Mouse (Mus musculus) intestine, embryonic 15.5 days (tissue): ENCODE data around the gene Hs2st1. TPM values are rescaled to one million over a fixed set of nuclear protein-coding genes. Genes with fewer than 3 reads are reported as not detected.
A peak's percentile ranks its signal among the peaks of the same experiment; 100 is the strongest.

Experiments used
- ATAC-seq: fragments of 200-750 bp; cut with Nextera tagmentation; 2 replicates; pipeline ENCODE4 v1.8.0; 2017; ENCODE audit warnings: moderate TSS enrichment, moderate library complexity
- H3K27ac ChIP-seq: fragments of 300-500 bp; sonication (generic); 2 replicates; pipeline ENCODE4 v1.5.1; 2015; ENCODE audit warnings: mild to moderate bottlenecking, inconsistent platforms
- H3K27me3 ChIP-seq: fragments of 300-500 bp; sonication (generic); replicated peaks from 2 replicates; pipeline ENCODE4 v1.6.1; 2015; ENCODE audit warnings: inconsistent platforms
- H3K36me3 ChIP-seq: fragments of 300-500 bp; sonication (generic); 2 replicates; pipeline ENCODE4 v1.6.1; 2015; ENCODE audit warnings: inconsistent platforms
- H3K4me1 ChIP-seq: fragments of 300-500 bp; sonication (generic); replicated peaks from 2 replicates; pipeline ENCODE4 v1.6.1; 2015; ENCODE audit warnings: inconsistent platforms
- H3K4me2 ChIP-seq: fragments of 300-500 bp; sonication (generic); replicated peaks from 2 replicates; pipeline ENCODE4 v1.6.1; 2015; ENCODE audit warnings: mild to moderate bottlenecking, inconsistent platforms
- H3K4me3 ChIP-seq: fragments of 300-500 bp; sonication (generic); replicated peaks from 2 replicates; pipeline ENCODE4 v1.5.1; 2015; ENCODE audit warnings: inconsistent platforms
- H3K9ac ChIP-seq: fragments of 300-500 bp; sonication (generic); 2 replicates; pipeline ENCODE4 v1.6.1; 2015; ENCODE audit warnings: inconsistent platforms
- H3K9me3 ChIP-seq: fragments of 300-500 bp; sonication (generic); 2 replicates; pipeline ENCODE4 v1.6.1; 2016; ENCODE audit warnings: inconsistent platforms
- WGBS: fragments of 180-500 bp; shearing (Covaris S2); methylation state at CpG from one replicate; pipeline ENCODE4 v1.1.7; 2015; 5-methylcytosine and 5-hydroxymethylcytosine counted together
- polyA plus RNA-seq: library from polyadenylated mRNA; unstranded; fragments of >200 nt; fragmentation: Nextera tagmentation; extraction: Ambion mirVana; gene quantifications from 2 replicates; pipeline ENCODE4 v1.2.1, GENCODE M21; 2015

Hs2st1 gene
- polyA plus RNA-seq, 1 experiment from 2014 or later = 10.3 TPM

DNA sequence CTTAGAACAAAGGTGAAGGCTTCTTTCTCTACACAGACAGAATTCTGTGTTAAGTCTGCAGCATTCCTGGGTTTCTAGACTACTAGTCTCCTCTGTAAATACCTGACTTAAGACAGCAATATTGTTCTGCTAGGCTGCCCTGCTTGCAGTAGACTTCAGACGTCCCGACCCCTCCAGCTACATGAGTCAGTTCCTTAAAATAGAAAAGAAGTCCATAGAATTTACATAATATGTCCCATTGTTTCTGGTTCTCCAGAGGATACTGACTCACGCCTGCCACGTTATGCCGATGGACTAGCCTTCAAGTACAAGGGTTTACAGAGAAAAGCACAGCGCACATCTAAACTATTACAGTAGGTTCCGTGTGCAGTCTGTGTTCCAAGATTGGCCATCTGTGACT lies 34.2 kb upstream of the Hs2st1 start:
- Histone ChIP-seq H3K27me3 (no peaks in the 10 kb centered on the region), H3K4me2 (no peak overlapping the region), H3K9me3 (no peaks in the 10 kb centered on the region), H3K9ac (no peak overlapping the region), H3K27ac (no peak overlapping the region), H3K4me3 (no peak overlapping the region), H3K36me3 (0 out of 2 replicates have a peak, but pooled peaks cover 4% of the 10 kb centered on the region), H3K4me1 (no peaks in the 10 kb centered on the region)
- no peak for ATAC-seq
- 63% methylated on average over 7 of the region's 7 CpGs for WGBS

DNA sequence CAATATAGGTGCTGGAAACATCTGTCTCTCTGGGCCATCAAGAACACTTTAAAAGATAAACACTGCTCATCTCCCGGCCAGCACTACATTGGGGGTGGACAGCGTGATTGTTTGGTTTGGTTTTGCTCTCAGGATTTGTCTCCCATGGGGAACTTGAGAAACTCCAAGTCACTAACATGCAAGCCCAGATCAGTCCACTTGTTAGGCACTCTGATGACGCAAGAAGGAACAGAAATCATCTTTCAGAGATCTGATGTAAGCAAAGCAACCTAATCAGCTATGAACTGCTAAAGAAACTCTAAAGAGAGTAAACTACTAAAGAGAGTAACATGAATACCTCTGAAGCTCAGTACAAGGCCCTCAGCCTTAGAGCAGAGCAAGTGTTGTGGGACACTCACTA lies 33.6 kb upstream of the Hs2st1 start:
- ATAC-seq = no peak
- Histone ChIP-seq H3K27me3 (no peaks in the 10 kb centered on the region), H3K9me3 (no peaks in the 10 kb centered on the region), H3K27ac (no peak overlapping the region), H3K36me3 (0 out of 2 replicates have a peak, but pooled peaks cover 4% of the 10 kb centered on the region), H3K4me1 (no peaks in the 10 kb centered on the region), H3K4me2 (no peak overlapping the region), H3K4me3 (no peak overlapping the region), H3K9ac (no peak overlapping the region)
- 50% methylated on average over 3 of the region's 3 CpGs for WGBS

DNA sequence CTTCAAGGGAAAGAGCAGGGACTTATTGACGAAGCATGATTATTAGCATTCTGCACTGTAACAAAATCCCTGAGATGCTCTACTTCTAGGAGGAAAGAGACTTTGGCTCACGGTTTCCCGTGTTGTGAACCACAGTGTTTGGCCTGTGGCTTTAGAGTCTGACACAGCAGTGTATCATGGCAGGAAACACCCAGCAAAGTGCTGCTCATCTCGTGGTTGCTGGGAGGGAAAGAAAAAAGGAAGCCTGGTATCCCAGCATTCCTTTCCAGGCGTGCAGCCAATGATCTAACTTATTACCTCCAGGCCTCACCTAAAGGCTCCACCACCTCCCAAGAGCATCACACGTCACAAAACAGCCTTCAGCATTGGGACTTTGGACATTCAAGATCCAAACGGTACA lies 32.8 kb upstream of the Hs2st1 start:
- H3K4me1 ChIP-seq = no peaks in the 10 kb centered on the region
- no peak for ATAC-seq
- WGBS = 71% methylated on average over 7 of the region's 7 CpGs
- H3K9me3 ChIP-seq = no peaks in the 10 kb centered on the region
- no peak overlapping the region for H3K4me2 ChIP-seq
- H3K9ac ChIP-seq = no peak overlapping the region
- no peaks in the 10 kb centered on the region for H3K27me3 ChIP-seq
- no peak overlapping the region for H3K27ac ChIP-seq
- no peak overlapping the region for H3K4me3 ChIP-seq
- H3K36me3 ChIP-seq = 0 out of 2 replicates have a peak, but pooled peaks cover 4% of the 10 kb centered on the region

DNA sequence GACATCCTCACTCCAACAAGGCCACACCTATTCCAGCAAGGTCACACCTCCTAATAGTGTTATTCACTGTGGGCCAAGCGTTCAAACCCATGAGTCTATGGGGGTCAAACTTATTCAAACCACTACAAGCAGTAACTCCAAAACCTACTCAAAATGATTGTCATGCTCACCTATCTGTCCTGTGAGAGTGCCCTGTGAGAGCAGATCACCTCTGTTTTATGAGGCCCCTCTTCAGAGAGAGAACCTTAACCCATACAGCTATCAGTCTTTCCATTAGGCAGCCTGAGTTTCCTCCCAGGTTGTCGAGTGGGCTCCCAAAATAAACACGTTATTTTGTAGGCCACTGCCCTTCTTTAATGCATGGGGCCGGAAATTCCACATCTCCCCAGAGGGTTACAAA lies 32.4 kb upstream of the Hs2st1 start:
- 0 out of 2 replicates have a peak, but pooled peaks cover 4% of the 10 kb centered on the region for H3K36me3 ChIP-seq
- H3K27me3 ChIP-seq = no peaks in the 10 kb centered on the region
- 64% methylated on average over 4 of the region's 4 CpGs for WGBS
- H3K4me1 ChIP-seq = no peaks in the 10 kb centered on the region
- no peak for ATAC-seq
- no peak overlapping the region for H3K9ac ChIP-seq
- no peak overlapping the region for H3K27ac ChIP-seq
- H3K4me2 ChIP-seq = no peak overlapping the region
- no peak overlapping the region for H3K4me3 ChIP-seq
- H3K9me3 ChIP-seq = no peaks in the 10 kb centered on the region

DNA sequence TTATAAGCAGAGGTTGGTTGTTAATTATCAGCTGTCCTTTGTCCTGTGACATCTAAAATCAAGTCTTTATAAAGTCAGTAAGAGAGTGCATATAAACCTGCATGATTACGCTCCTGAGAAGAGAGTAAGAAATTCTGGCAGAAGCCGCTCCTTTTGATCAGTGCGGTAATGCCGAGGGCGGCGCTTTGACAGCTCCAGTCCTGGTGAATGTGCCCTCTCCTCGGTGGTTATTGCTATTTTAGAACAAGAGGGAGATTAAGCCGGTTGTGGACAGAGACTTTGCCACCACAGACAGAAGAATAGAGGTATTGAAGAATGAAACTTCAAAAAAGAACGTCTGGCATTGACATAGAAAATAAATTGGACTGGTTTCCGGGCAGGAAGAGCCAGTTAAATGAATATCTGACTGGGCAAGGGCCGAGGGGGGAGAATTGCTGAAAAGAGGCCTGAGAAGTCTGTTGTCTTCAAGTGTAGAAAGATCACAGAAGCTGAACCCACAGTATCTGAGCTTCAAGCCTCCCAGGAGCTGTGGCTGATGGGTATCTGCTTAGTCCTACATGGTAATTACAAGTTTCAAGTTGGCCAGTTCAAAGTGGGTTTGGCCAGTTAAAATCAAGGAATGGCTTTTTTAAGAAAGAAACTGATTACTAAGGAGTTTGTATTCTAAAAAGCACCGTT lies 27.9 kb upstream of the Hs2st1 start:
- no peak for ATAC-seq
- peaks cover 6% of the 10 kb centered on the region; the same call in 1 of the 2 replicates for H3K36me3 ChIP-seq

DNA sequence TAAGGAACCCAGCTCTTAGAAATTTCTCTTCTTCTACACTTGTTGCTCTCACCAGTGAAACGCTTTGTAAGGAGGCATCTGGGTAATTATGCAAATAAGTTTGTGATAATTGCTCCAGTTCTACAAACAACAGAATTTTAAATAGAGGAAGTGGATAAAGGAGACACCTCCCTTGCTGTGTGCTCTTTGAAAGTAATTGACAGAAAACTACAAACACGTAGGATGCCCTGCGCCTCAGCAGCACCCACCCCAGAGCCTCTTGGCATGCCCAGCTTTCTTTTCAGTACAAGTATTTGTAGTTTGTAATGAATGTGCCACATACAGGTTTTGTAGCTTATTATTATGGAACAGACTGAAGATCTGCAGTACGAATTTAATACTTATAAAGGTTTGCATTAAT lies 27.1 kb upstream of the Hs2st1 start:
- Histone ChIP-seq H3K4me1 (no peaks in the 10 kb centered on the region), H3K9me3 (no peaks in the 10 kb centered on the region), H3K27ac (no peak overlapping the region), H3K36me3 (peaks cover 6% of the 10 kb centered on the region; the same call in 1 of the 2 replicates), H3K4me3 (no peak overlapping the region), H3K27me3 (no peaks in the 10 kb centered on the region), H3K9ac (no peak overlapping the region), H3K4me2 (no peak overlapping the region)
- no peak for ATAC-seq
- 86% methylated on average over 4 of the region's 4 CpGs for WGBS

More for the DNA sequence above, 27.9 kb upstream of the Hs2st1 start:
- Histone ChIP-seq H3K4me1 (no peaks in the 10 kb centered on the region), H3K27me3 (no peaks in the 10 kb centered on the region), H3K4me2 (no peak overlapping the region), H3K27ac (no peak overlapping the region), H3K9me3 (no peaks in the 10 kb centered on the region), H3K9ac (no peak overlapping the region), H3K4me3 (no peak overlapping the region)
- 81% methylated on average over 12 of the region's 12 CpGs for WGBS

DNA sequence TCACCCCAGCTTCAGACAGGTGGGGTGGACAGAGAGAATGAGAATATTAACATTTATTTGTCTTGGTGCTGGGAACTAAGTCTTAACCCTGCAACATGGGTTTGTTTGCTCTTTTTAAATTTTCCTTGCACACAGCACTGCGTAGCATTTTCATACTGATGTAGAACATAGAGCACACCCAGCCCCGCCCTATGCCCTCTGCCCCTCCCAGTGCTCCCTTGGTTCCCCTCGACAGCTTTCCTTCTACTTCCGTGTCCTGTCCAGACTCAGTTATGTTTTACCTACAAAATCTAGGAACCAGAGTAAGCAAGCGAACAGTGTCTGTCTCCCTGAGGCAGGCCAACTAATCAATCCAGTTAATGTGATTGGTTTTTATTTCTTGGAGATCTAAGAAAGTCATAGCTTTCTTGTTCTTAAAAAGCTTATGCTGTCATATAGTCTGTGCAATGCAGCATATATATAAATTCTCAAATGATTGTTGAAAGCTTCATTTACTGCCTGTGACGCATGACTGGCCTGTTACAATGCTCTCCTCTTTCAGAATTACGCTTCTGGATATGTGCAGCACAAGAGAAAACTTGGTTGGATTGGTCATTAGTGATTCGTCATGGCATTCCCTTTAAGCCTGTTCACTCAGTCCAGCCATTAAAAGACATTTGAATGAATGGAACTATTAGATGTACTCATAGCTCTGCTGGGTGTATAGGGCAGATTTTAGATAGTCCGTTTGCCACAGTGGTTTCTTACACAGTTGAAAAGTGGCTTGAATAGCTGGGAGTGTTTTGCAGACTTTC lies 23.2 kb upstream of the Hs2st1 start:
- no peak overlapping the region for H3K9ac ChIP-seq
- no peaks in the 10 kb centered on the region for H3K27me3 ChIP-seq
- ATAC-seq = peak; percentile 78
- no peak overlapping the region for H3K27ac ChIP-seq
- H3K4me3 ChIP-seq = no peak overlapping the region
- H3K36me3 ChIP-seq = peaks cover 2% of the 10 kb centered on the region; the same call in 1 of the 2 replicates
- WGBS = 76% methylated on average over 9 of the region's 9 CpGs
- H3K4me2 ChIP-seq = no peak overlapping the region
- H3K9me3 ChIP-seq = no peaks in the 10 kb centered on the region
- no peaks in the 10 kb centered on the region for H3K4me1 ChIP-seq

DNA sequence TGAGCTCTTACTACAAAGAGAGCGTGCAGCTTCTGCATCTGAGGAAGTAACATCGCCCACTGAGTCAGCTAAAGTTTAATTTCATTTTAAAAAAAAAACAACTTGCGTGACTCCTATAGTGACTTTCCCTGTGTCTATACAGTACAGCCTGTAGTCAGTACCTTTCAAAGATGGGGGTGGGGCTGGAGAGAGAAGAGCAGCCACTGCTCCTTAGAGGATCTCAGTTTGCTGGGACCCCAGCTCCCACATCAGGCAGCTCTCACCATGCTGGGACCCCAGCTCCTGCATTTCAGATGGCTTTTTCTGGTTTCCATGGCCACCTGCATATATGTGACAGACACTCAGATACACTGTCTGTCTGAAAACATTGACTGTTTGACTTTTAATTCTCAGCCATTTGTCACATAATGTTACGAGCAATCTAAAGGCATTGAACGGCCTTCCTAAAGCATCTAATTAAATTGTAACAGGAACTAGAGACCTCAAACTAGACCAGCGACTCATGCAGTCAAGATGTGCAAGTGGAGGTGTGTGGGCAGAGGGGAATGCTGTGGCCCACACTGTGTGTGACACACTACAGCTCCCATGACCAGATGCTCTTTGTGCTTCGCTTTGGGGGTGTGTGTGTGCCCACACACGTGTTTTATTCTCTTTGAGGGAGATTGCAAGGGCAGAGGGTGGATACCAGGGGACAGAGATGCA lies 19.4 kb upstream of the Hs2st1 start:
- Histone ChIP-seq H3K9ac (no peak overlapping the region), H3K4me1 (no peaks in the 10 kb centered on the region), H3K9me3 (no peaks in the 10 kb centered on the region), H3K27ac (no peak overlapping the region), H3K36me3 (peaks cover 6% of the 10 kb centered on the region; the same call in 1 of the 2 replicates), H3K4me3 (no peak overlapping the region), H3K27me3 (no peaks in the 10 kb centered on the region), H3K4me2 (no peak overlapping the region)
- no peak for ATAC-seq
- 89% methylated on average over 8 of the region's 8 CpGs for WGBS

DNA sequence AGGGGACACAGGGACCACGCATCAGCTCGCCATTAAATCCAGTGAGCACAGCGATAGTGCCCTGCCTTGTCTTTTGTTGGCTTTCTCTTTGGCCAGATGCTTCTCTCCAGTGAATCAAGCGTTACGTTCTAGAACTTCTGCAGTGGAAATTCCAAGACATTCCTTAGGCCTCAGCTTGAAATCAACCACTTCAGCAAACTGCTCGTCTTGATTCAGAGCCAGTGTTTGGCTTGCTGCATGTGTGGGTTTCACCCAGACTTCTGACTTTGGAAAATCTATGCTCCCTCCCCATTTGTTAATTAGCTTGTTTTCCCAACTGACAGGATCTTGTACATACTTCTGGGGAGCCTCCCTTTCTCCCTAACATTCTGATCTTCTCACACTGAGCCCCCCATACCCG lies 16.8 kb upstream of the Hs2st1 start:
- 79% methylated on average over 7 of the region's 7 CpGs for whole genome bisulfite sequencing
- Histone ChIP-seq H3K36me3 (peaks cover 6% of the 10 kb centered on the region; the same call in 1 of the 2 replicates), H3K27me3 (no peaks in the 10 kb centered on the region), H3K27ac (no peak overlapping the region), H3K4me2 (no peak overlapping the region), H3K4me3 (no peak overlapping the region), H3K9me3 (no peaks in the 10 kb centered on the region), H3K9ac (no peak overlapping the region), H3K4me1 (no peaks in the 10 kb centered on the region)
- no peak for ATAC-seq

DNA sequence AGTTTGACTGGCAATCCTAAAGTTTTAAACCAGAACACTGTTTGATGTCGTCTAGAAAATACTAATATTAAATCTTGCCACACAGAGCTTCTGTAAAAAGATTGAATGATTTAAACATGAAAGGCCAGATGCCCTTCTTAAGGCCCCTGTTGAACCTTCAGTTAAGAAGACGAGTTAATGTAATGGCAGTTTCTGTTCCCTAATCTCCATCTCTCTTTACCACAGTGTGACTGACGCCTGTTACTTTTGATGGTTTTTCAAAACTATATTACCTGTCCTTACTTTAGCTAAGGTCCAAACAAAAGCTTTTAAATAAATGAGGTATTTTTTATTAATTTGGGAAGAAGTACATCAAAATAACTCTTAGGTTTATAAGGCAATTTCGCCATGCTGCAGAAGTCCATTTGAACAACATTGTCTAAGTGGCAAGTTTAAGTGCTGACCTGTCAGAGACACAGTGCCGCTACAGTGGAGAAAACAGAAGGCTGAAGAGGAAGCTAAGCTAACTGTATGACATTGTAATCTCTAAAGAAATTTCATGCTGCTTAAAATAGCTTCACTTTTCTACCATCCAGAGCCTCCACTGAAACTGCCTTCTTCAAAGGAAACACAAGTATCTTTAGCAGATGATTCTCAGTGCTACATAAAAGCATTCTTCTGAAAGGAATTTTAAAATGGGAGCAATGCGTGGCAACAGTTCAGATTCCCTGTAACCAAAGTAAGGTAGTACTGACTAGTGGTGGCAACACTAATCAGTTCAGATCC lies 15.0 kb upstream of the Hs2st1 start:
- WGBS = 79% methylated on average over 6 of the region's 6 CpGs
- Histone ChIP-seq H3K9me3 (no peaks in the 10 kb centered on the region), H3K36me3 (peaks cover 7% of the 10 kb centered on the region; the same call in 1 of the 2 replicates), H3K9ac (no peak overlapping the region), H3K4me2 (no peak overlapping the region), H3K4me1 (no peaks in the 10 kb centered on the region), H3K4me3 (no peak overlapping the region), H3K27ac (no peak overlapping the region), H3K27me3 (no peaks in the 10 kb centered on the region)
- no peak for ATAC-seq

DNA sequence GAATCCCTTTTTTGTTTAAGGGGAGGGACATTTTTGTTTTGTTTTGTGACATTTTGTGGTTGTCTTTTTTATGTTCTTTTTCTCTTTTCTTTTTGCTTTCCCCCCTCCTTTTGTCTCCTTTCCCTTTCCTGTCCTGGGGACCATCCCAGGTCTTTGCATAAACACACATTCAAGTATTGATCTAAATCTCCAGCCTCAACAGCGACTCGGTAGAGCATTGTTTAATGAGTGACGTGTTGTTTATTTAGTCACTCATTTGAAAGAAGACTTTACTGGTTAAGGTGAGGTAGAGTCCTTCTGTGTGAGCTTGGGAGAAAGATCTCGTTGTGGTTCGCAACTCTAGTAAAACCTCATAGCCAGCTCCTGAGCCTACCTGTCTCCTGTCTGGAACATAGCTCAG lies 13.8 kb upstream of the Hs2st1 start:
- H3K27ac ChIP-seq = no peak overlapping the region

DNA sequence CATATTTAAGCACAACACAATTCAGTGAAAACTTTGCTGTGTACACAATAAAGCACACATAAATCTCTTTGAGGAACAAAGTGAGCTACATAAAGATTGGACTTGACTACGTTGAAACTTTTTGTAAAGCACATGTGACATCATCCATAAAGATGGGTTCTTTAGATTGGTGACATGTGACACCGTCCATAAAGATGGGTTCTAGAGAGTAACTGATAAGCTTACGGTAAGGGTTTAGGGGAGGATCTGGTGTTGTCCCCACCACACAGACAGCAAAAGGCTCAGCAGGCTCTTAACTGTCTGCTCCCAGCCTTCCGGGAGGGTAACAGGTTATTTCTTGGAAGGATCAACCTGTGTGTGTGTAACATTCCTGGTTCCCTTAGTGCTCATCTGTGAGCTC lies 12.3 kb upstream of the Hs2st1 start:
- no peak for ATAC-seq
- 73% methylated on average over 4 of the region's 4 CpGs for WGBS
- Histone ChIP-seq H3K36me3 (peaks cover 10% of the 10 kb centered on the region), H3K9ac (no peak overlapping the region), H3K27me3 (no peaks in the 10 kb centered on the region), H3K4me2 (no peak overlapping the region), H3K9me3 (no peaks in the 10 kb centered on the region), H3K4me3 (no peak overlapping the region), H3K27ac (no peak overlapping the region), H3K4me1 (no peaks in the 10 kb centered on the region)

More for the DNA sequence above, 13.8 kb upstream of the Hs2st1 start:
- H3K27me3 ChIP-seq = no peaks in the 10 kb centered on the region
- H3K9me3 ChIP-seq = no peaks in the 10 kb centered on the region
- no peak overlapping the region for H3K4me2 ChIP-seq
- 33% methylated on average over 5 of the region's 5 CpGs for WGBS
- H3K4me1 ChIP-seq = no peaks in the 10 kb centered on the region
- ATAC-seq = no peak
- no peak overlapping the region for H3K4me3 ChIP-seq
- H3K9ac ChIP-seq = no peak overlapping the region
- H3K36me3 ChIP-seq = peaks cover 11% of the 10 kb centered on the region; the same call in 1 of the 2 replicates
